10 mouse cellular contexts compared by ENCODE assay signal in the genomic region with DNA sequence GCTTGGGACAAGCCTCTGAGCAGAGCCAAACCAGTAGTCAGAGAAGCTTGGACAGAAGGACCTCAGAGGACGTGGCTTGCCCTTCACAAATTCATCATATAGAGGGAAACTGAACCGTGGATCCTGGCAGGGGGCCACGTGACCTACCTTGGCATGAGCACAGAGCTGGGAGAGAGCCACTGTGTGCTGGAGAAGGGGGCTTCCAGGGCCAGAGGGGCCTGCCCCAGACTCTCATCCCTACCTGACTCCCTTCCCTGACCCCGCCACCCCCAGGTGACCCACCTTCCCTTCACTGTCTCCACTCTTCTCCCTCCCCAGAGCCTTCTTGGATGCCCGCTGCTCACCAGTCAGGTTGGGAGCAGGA. TPM values are rescaled to one million over a fixed set of nuclear protein-coding genes. Genes with fewer than 3 reads are reported as not detected.
A peak's percentile ranks its signal among the peaks of the same experiment; 100 is the strongest.
DNase-seq lines count a peak whose midpoint lies in the region; ATAC-seq lines count a peak whose summit lies in the region.
"Had no signal": no experiment of that assay in that cellular context is flagged by ENCODE, and none has a peak within 500 bp of the region (broad histone marks: within the 10 kb centered on the region; RNA-seq: fewer than 3 reads in every experiment).

No protein-coding gene starts in this region.

- no peak for DNase-seq in liver
- no peak for DNase-seq in hindbrain, embryonic 14.5 days (ENCODE audit: low spot score)
- DNase-seq in c-Kit-positive CD71-positive TER-119-positive erythroid progenitor cells, embryonic 14.5 days (ENCODE audit: low spot score), result no peak
- DNase-seq in ovary, postnatal 36 days (ENCODE audit: low spot score), result no peak

- H3K27me3 ChIP-seq in liver, embryonic 12.5 days (replicated peaks), result peaks cover 44% of the 10 kb centered on the region; the same call in 1 of the 2 replicates
- H3K27me3 ChIP-seq in hindbrain, embryonic 14.5 days (ENCODE audit: control insufficient read depth, insufficient read depth, low read length), result no peaks in the 10 kb centered on the region
- peaks cover 48% of the 10 kb centered on the region for H3K27me3 ChIP-seq in limb, embryonic 12.5 days
- 0 out of 2 replicates have a peak, but pooled peaks cover 2% of the 10 kb centered on the region for H3K27me3 ChIP-seq in midbrain, embryonic 16.5 days (ENCODE audit: control insufficient read depth, insufficient read depth, low read depth, low read length)
- H3K27me3 ChIP-seq: Patski had no signal

- 0 out of 2 replicates have a peak overlapping the region, but pooled peaks have one; percentile 22 for H3K9ac ChIP-seq in liver, embryonic 12.5 days
- no peak overlapping the region for H3K9ac ChIP-seq in hindbrain, embryonic 14.5 days
- H3K9ac ChIP-seq in limb, embryonic 12.5 days (replicated peaks), result no peak overlapping the region
- H3K9ac ChIP-seq in midbrain, embryonic 16.5 days (ENCODE audit: low read depth, low read length), result no peak overlapping the region
- H3K9ac ChIP-seq: heart, embryonic 15.5 days had no signal

- no peaks in the 10 kb centered on the region for H3K9me3 ChIP-seq in liver, embryonic 12.5 days (replicated peaks)
- H3K9me3 ChIP-seq in hindbrain, embryonic 14.5 days (ENCODE audit: control insufficient read depth, low read length), result no peaks in the 10 kb centered on the region
- H3K9me3 ChIP-seq in limb, embryonic 12.5 days, result no peaks in the 10 kb centered on the region
- H3K9me3 ChIP-seq in midbrain, embryonic 16.5 days (replicated peaks; ENCODE audit: control insufficient read depth, low read length, poor library complexity, severe bottlenecking), result no peaks in the 10 kb centered on the region
- H3K9me3 ChIP-seq: heart, embryonic 15.5 days had no signal

- no peak for ATAC-seq in liver, embryonic 12.5 days
- 0 out of 2 replicates have a peak, but pooled peaks have one; percentile 29 for ATAC-seq in hindbrain, embryonic 14.5 days (ENCODE audit: low FRiP score)
- 0 out of 2 replicates have a peak, but pooled peaks have one; percentile 12 for ATAC-seq in limb, embryonic 12.5 days (ENCODE audit: insufficient number of reproducible peaks, insufficient read depth, low FRiP score, low TSS enrichment, low read depth)
- 0 out of 2 replicates have a peak, but pooled peaks have one; percentile 20 for ATAC-seq in midbrain, embryonic 16.5 days
- ATAC-seq: inflammation-experienced regulatory T-cells, adult 6 months had no signal

- H3K27ac ChIP-seq in liver, embryonic 12.5 days, result no peak overlapping the region
- H3K27ac ChIP-seq in hindbrain, embryonic 14.5 days, result no peak overlapping the region
- H3K27ac ChIP-seq in limb, embryonic 12.5 days, result no peak overlapping the region
- H3K27ac ChIP-seq in midbrain, embryonic 16.5 days (ENCODE audit: low read length), result no peak overlapping the region
- H3K27ac ChIP-seq: heart, embryonic 15.5 days had no signal

- H3K36me3 ChIP-seq in liver, embryonic 12.5 days, result no peaks in the 10 kb centered on the region
- H3K36me3 ChIP-seq in hindbrain, embryonic 14.5 days (replicated peaks; ENCODE audit: control insufficient read depth, insufficient read depth), result no peaks in the 10 kb centered on the region
- H3K36me3 ChIP-seq in limb, embryonic 12.5 days, result no peaks in the 10 kb centered on the region
- no peaks in the 10 kb centered on the region for H3K36me3 ChIP-seq in midbrain, embryonic 16.5 days (ENCODE audit: control insufficient read depth, insufficient read depth, low read length)
- H3K36me3 ChIP-seq: heart, embryonic 15.5 days had no signal

- H3K4me2 ChIP-seq in liver, embryonic 12.5 days, result peak overlapping the region; percentile 66
- no peak overlapping the region for H3K4me2 ChIP-seq in hindbrain, embryonic 14.5 days (replicated peaks)
- no peak overlapping the region for H3K4me2 ChIP-seq in limb, embryonic 12.5 days
- H3K4me2 ChIP-seq in midbrain, embryonic 16.5 days (ENCODE audit: low read length), result no peak overlapping the region

- 0 out of 2 replicates have a peak overlapping the region, but pooled peaks have one; percentile 32 for H3K4me3 ChIP-seq in liver, embryonic 12.5 days
- no peak overlapping the region for H3K4me3 ChIP-seq in hindbrain, embryonic 14.5 days (replicated peaks; ENCODE audit: low read length)
- no peak overlapping the region for H3K4me3 ChIP-seq in limb, embryonic 12.5 days (replicated peaks)
- no peak overlapping the region for H3K4me3 ChIP-seq in midbrain, embryonic 16.5 days (ENCODE audit: low read depth, low read length)
- H3K4me3 ChIP-seq: heart, embryonic 15.5 days had no signal

- H3K4me1 ChIP-seq in liver, embryonic 12.5 days, result peaks cover 18% of the 10 kb centered on the region
- H3K4me1 ChIP-seq in hindbrain, embryonic 14.5 days (replicated peaks; ENCODE audit: control insufficient read depth, insufficient read depth, low read length), result 0 out of 2 replicates have a peak, but pooled peaks cover 6% of the 10 kb centered on the region
- peaks cover 23% of the 10 kb centered on the region for H3K4me1 ChIP-seq in limb, embryonic 12.5 days (replicated peaks)
- H3K4me1 ChIP-seq in midbrain, embryonic 16.5 days (ENCODE audit: control insufficient read depth, insufficient read depth, low read length), result peaks cover 4% of the 10 kb centered on the region; the same call in 1 of the 2 replicates

- WGBS in liver, embryonic 12.5 days (ENCODE audit: insufficient replicate concordance), result 66% methylated on average over 5 of the region's 5 CpGs
- 73% methylated on average over 5 of the region's 5 CpGs for WGBS in hindbrain, embryonic 14.5 days
- 73% methylated on average over 5 of the region's 5 CpGs for WGBS in limb, embryonic 12.5 days
- 65% methylated on average over 5 of the region's 5 CpGs for WGBS in midbrain, embryonic 16.5 days

RNA-seq across cellular contexts. Expression of a gene that starts 30.8 kb away (rescaled TPM):
- not detected in 2 replicates for polyA plus RNA-seq in liver, embryonic 12.5 days (2016; fragmentation: Nextera tagmentation; extraction: Ambion mirVana)
- 6.8 and 7.6 TPM in 2 replicates for polyA plus RNA-seq in hindbrain, embryonic 14.5 days (2014; fragmentation: Nextera tagmentation; extraction: Ambion mirVana)
- polyA plus RNA-seq in limb, embryonic 12.5 days (2016; fragmentation: Nextera tagmentation; extraction: Ambion mirVana), result 0.25 and 0.27 TPM in 2 replicates
- polyA plus RNA-seq in midbrain, embryonic 16.5 days (2015; fragmentation: Nextera tagmentation; extraction: Ambion mirVana), result 45.9 and 68.2 TPM in 2 replicates
- polyA plus RNA-seq: heart, embryonic 15.5 days; inflammation-experienced regulatory T-cells, adult 6 months; Patski had no signal
